Mouse (Mus musculus) testis, postnatal 14 days (tissue): ENCODE data around the gene Sp6.

ENCODE experiments used
- DNase-seq: peaks from one replicate; pipeline ENCODE4 v3.0.0; 2021; ENCODE audit warnings: low spot score

Sp6 gene

DNA sequence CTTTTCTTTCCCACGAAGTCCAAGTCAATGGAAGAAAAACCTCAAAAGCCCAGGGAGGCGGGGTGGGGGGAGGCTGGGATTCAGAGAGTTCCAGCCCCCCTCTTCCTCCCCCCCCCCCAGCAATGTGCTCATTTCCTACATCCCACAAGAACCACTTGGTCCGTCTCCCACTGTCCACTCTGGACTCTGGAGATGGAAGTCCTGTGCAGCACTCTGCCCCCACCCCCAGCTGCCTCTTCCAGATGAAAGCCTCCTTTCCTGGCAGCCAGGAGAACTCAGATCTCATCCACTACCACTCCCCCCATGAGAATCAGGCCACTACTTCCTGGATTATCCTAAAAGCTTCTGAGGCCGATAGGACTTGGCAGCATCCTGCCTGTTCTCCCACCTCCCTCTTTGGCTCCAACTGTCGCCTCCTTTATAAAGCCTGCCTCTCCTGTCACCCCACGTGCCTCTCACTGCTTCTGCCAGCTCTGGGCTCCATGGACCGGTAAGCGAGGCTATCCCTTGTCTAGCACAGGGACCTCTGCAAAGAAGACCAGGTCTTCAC lies at the start of gene Sp6:
Gene Sp6, plus strand, starts transcription at position 274 of the 550 bp plus-strand sequence.
- no peak for DNase-seq

- peak; percentile 73 for DNase-seq
Observed at GRCm38 (mm10) chr11:96963580-96963979, 49.6 kb upstream of the Sp6 start.

GRCm38 (mm10) chr11:96966172-96966571 lies 47.0 kb upstream of the Sp6 start:
- no peak for DNase-seq

DNA sequence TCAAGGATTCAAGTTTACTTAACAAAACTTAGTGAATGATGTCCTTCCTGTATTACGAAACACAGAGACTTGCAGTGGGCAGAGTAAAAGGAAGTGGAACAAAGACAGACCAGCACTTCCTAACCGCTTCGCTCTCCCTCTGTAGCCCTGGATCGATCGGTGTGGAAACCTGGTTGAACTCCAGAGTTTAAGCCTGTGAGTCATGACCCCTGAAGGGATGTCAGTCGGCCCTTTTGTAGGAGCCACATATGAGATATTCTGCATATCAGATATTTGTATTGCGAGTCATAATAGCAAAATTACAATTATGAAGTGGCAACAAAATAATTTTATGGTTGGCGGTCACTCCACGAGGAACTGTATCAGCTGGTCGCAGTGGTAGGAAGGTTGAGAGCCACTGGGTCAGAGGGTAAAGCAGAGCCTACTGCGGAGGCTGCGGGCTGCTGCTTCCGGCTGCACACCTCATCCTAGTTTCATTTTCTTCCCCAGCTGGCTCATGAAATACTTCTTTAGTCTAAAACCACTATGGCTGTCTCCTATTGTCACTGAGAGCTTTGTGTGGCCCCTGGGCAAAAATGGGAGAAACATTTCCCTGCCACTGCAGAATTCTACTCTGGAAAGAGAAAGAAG lies 46.2 kb upstream of the Sp6 start:
- no peak for DNase-seq

DNA sequence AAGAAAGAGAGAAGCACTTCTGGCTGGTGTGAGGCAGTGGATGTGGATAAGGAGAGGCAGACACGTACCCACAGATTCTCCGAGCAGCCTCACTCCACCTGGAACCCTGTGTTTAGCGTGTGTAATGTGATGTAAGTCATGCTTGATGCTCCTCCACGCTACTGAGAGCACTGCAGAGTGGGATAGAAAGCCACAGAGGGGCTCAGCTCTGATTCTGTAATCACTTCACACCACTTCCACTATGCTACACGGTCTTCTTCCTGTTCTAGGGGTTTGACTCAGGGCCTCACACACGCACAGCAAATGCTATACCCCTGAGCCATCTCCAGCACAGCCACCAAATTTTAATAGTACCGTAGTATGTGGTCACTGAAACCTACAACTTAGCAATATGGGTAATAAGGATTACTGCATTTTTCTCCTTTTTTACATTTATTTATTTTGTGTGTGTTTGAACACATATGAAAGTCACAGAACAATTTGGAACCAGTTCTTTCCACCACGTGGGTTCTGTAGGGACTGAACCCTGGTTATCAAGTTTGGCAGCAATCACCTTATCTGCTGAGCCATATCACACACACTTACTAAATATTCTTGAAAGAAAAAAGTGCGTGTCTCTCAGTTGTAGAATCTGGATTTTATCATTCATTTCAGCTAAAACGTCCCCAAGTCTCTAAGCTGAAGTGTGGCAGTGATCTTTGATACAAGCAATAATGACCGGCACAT lies 45.5 kb upstream of the Sp6 start:
- no peak for DNase-seq

DNA sequence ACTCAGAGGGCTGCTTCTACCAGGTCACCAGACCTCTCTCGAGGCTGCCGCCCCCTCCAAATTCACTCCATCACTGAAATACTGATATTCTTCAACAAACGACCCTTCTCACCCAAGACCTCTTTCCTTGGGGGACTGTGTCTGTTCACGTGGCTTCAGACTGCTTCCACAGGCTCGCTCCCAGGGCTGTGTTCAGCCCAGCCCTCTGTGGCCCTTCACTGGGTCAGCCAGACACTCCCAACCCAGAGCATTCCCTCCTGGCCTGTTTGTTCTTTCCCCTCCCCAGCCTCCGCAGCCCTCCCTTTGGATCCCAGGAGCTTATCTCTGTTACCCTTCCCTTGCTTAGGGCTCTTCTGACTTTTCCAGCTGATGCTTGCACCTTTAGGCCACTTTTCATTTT lies 44.7 kb upstream of the Sp6 start:
- DNase-seq, result no peak

DNA sequence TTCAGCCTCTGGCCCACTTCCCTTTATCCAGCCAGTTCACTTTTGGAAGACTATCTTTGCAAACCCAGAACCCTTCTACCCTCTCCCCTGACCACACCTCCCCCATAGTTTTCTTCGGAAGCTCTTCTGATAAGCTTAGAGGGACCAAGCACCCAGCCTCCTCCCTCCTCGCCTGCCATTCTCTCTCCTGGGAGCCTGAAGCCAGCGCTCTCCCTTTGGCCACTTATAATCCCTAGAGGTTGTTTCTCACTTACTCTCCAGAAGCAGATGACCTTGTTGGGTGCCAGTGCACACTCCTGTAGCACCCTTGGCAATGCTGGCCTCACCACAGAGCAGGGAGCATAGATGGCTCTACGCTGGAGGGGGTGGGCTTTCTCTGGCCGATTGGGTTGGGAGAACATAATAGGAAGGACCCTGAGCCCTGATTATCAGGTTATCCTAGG lies 43.9 kb upstream of the Sp6 start:
- DNase-seq, result no peak

DNA sequence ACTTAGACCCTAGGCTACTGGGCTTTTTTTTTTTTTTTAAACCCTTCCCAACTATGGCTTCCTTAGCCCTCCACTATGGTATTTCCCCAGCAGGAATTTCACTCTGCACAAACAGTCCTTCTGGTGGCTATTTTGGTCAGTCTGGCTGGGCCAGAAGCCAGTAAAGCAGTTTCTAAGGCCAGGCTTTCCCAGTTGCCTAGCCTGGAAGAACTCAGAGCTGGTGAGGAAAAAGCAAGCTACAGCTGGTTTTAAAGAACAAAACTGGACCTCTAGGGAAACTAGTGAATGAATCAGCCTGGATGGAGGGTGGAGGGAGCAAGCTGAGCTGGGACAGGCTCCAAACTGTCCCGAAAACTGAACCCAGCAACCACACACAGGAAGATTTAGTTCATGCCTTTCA lies 43.4 kb upstream of the Sp6 start:
- peak; percentile 52 for DNase-seq

DNA sequence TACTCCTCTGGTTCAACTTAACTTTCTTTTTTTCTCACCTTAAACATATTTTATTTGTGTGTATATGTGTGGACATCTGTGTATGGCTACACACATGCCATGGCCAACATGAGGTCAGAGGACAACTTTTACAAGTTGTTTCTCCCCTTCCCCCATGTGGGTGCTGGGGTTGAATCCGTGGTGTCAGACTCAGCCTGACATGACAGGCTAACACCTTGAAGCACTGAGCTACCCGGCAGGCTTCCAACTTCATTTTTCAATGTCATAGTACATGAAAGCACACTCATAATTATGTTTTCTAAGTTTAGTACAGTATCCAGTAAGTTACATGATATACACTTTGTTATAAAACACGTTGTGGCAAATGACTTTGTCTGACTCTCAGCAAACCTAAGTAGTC lies 42.9 kb upstream of the Sp6 start:
- DNase-seq, result no peak

GRCm38 (mm10) chr11:96972906-96973305 lies 40.3 kb upstream of the Sp6 start:
- DNase-seq, result no peak

DNA sequence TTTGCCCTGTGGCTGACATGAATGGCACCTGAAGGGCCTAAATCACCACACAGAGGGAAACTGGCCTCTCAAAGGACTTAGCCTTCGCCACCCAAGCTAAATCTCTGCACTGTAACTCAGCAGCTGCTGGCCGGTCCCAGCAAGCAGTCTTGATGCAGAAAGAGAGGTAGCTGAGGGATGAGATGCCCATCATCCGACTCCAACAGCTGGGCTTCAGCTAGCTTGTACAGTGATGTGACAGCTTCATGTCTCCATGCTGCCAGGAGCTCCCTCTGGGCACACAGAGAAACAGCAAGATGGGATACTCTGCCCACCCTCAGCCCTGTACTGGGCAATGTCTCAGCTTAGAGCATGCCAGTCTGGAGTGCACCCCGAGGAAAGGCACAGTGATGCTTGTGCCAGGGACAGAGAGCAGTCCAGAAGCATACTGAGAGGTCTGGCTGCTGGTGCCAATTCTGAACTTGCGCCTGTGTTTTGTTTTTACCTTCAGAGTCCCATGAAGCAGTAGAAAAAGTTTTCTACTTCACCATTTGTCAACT lies 39.7 kb upstream of the Sp6 start:
- DNase-seq, result no peak

GRCm38 (mm10) chr11:96974813-96975212 lies 38.4 kb upstream of the Sp6 start:
- no peak for DNase-seq

DNA sequence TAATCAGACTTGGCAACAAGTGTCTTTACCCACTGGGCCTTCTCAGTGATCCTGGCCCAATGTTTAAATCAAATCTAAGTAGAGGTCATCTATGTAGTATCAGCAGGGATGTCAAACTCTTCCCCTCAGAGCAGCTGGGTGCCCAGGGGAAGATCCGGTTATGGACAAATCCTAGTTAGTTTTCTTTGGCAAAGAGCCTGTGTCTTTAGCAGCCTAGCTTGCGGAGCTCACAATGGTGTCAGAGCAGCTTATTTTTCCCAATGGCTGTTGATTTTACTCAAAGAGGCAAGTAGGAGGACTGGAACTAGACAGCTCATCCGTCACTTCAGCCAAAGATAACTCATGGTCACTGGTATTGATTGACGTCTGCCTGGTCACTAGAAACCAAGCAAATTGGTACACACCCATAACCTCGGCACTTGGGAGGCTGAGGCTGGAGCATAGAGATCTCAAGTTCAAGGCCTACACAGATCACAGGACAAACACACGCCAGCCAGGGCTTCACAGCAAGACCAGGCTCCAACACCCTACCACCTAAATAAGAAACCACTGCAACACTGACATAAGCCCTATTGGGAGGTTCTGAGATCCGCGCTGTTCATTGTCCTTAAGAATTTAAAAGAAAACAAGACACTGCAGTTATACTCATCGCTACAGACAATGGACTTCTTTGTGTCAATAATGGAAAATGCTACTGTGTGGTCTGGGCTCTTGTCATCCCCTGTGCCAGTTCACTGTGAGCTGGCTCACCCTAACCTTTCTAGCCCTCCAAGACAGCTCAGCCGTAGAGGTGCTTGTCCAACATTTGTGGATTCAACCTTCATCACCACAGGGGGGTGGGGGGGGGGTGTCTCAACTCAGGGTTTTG lies 37.4 kb upstream of the Sp6 start:
- no peak for DNase-seq

GRCm38 (mm10) chr11:96976379-96976687 lies 36.9 kb upstream of the Sp6 start:
- no peak for DNase-seq

- peak; percentile 89 for DNase-seq
Observed at GRCm38 (mm10) chr11:96976911-96977591, 36.1 kb upstream of the Sp6 start.

DNA sequence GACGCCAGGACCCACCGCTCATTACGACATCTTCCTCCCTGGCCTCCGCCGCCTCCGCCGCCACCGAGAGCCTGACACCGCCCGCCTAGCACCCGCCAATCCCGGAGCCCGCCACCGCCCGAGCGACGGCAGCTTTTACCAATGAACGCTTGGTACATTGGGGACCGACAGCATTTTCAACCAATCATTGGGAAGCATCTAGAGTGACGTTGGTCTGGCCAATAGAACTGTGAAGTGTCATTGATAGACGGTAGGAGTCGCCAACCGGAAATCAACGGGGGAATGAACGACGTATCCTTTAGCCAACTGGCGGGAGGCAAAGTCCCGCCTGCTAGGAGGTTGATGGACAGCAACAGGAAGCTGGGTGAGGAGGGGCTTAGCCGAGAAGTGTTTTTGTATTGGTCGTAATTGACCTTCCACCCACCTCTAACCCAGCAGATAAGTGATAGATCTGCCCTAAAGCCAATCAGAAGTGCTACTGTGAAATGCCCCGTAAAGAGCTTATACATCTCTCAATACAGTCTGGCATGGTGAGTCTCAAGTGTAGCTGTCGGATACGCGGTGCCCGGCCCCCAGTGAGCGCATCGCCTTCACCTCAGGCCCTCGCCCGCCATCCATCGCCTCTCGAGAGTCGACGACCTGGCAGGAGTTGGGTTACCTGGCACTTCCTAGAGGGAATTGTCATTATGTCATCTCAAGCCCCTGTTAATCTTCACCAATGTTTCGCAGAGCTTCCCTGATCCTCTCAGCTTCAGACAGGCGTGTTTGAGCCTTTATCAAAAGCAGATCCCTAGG lies 35.4 kb upstream of the Sp6 start:
- peak; percentile 100 for DNase-seq

DNA sequence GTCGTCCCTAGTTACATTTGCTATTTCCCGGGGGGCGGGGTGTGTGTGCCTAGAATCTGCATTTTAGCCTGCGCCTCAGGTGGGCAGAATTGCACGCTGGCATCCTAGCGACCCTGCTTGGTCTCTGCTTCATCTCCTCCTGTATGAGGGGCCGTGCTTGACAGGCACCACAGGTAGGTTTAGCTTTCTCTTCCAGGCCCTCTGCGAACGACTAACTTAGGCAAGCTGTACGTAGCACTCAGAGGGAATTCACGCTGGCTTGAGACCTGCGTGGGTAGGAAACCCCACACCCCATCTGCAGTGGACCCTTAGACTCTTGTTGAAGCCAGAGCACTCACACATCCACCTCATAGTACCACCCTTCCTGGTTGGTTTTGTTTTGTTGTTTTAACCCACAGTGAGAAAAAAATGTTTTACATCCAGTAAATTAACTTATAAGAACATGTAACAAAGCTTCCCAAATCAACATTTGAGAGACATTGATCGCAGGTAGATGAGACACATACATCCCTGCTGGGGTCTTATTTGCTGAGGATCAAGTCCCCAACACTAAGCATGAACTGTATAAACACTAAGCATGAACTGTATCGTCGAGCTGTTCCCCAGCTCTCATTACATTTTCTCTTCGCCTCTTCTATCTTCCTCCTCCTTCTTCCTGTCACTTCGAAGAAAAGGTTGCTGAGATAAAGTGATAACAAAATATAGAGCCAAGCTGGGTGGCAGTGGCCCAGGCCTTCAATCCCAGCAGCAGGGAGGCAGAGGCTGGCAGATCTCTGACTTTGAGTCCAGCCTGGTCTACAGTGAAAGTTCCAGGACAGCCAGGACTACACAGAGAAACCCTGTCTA lies 34.6 kb upstream of the Sp6 start:
- DNase-seq, result no peak

- DNase-seq, result no peak
Observed at GRCm38 (mm10) chr11:96979329-96979728, 33.9 kb upstream of the Sp6 start.

DNA sequence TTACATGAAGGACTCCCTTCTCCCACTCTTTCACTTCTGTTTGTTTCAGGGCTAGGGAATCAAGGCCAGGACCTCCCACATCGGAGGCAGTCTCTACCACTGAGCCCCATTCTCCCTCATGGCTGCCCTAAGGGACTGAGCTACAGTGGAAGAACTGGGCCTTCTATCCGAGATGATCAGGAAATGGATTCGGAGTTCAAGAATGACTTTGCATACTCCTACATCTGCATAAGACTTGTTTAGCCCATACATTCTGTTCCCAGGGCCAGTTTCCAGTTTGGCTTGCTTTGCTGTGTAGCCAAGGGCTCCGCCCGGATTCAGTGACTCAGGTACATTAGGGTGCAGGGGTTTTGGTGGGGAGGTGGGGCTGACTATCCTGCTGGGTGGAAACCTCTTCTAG lies 33.2 kb upstream of the Sp6 start:
- no peak for DNase-seq

DNA sequence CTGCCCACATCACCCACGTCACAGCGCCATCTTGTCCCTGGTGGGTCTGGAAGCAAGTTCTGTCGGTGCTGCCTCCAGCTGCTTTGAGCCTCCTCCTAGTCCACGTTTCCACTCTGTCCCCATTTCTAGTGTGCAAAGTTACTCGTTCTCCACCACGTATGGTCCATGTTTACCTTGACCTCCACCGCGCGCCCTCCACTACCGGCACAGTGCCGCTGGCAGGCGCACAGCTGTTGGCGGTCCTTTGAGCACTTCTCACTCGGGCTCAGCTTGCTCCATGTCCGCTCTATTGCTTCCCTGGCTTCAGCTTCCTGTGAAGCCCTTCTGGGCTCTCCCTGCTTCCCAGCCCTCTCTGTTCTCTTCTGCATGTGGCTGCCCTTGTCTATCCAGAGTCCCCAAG lies 31.7 kb upstream of the Sp6 start:
- no peak for DNase-seq
